Mouse (Mus musculus): ENCODE measurements around the gene Cfd. TPM values are rescaled to one million over a fixed set of nuclear protein-coding genes. Genes with fewer than 3 reads are reported as not detected.

The Cfd gene
- polyA plus RNA-seq (2012; rRNA removed) = 48.6 and 122 TPM in 2 replicates

- H3K27me3 ChIP-seq (ENCODE audit: control insufficient read depth, insufficient read depth, low read length) = no peaks in the 10 kb centered on the region
- H3K27ac ChIP-seq (ENCODE audit: insufficient read depth, low read depth, low read length) = no peak within 1 kb of the TSS
- H3K4me1 ChIP-seq (ENCODE audit: control insufficient read depth, insufficient read depth, insufficient read length, low read length) = no peaks in the 10 kb centered on the region
- peaks cover 4% of the 10 kb centered on the region; the same call in 1 of the 2 replicates for H3K36me3 ChIP-seq (ENCODE audit: control insufficient read depth, insufficient read depth, low read length)
- 48% methylated on average over 5 of the region's 5 CpGs for WGBS
- TF ChIP-seq CTCF (IDR thresholded peaks at IDR 0.05; ENCODE audit: extremely low read depth, insufficient read length, insufficient replicate concordance, low read depth, low read length) (no peak), POLR2A (IDR thresholded peaks at IDR 0.05; ENCODE audit: low read depth, low read length) (no peak)
- H3K4me3 ChIP-seq (ENCODE audit: low read depth, low read length) = no peak within 1 kb of the TSS
Measured at GRCm38 (mm10) chr10:79890670-79891069, at the start of gene Cfd. Gene Cfd (plus strand): TSS chr10:79890853.

- 79% methylated on average over 3 of the region's 3 CpGs for WGBS
- Histone ChIP-seq H3K27me3 (ENCODE audit: control insufficient read depth, insufficient read depth, low read length) (no peaks in the 10 kb centered on the region), H3K4me1 (ENCODE audit: control insufficient read depth, insufficient read depth, insufficient read length, low read length) (peaks cover 12% of the 10 kb centered on the region; the same call in 1 of the 2 replicates), H3K36me3 (ENCODE audit: control insufficient read depth, insufficient read depth, low read length) (no peaks in the 10 kb centered on the region), H3K4me3 (ENCODE audit: low read depth, low read length) (no peak overlapping the region), H3K27ac (ENCODE audit: insufficient read depth, low read depth, low read length) (no peak overlapping the region)
- TF ChIP-seq CTCF (IDR thresholded peaks at IDR 0.05; ENCODE audit: extremely low read depth, insufficient read length, insufficient replicate concordance, low read depth, low read length) (no peak), POLR2A (IDR thresholded peaks at IDR 0.05; ENCODE audit: low read depth, low read length) (no peak)
Measured at GRCm38 (mm10) chr10:79842322-79842721, 48.3 kb upstream of the Cfd start.

- Histone ChIP-seq H3K4me3 (ENCODE audit: low read depth, low read length) (no peak overlapping the region), H3K27ac (ENCODE audit: insufficient read depth, low read depth, low read length) (no peak overlapping the region), H3K36me3 (ENCODE audit: control insufficient read depth, insufficient read depth, low read length) (no peaks in the 10 kb centered on the region), H3K27me3 (ENCODE audit: control insufficient read depth, insufficient read depth, low read length) (no peaks in the 10 kb centered on the region), H3K4me1 (ENCODE audit: control insufficient read depth, insufficient read depth, insufficient read length, low read length) (peaks cover 12% of the 10 kb centered on the region; the same call in 1 of the 2 replicates)
- TF ChIP-seq CTCF (IDR thresholded peaks at IDR 0.05; ENCODE audit: extremely low read depth, insufficient read length, insufficient replicate concordance, low read depth, low read length) (no peak), POLR2A (IDR thresholded peaks at IDR 0.05; ENCODE audit: low read depth, low read length) (no peak)
- 44% methylated on average over 6 of the region's 6 CpGs for WGBS
Measured at GRCm38 (mm10) chr10:79843476-79843875, 47.2 kb upstream of the Cfd start.

- TF ChIP-seq CTCF (IDR thresholded peaks at IDR 0.05; ENCODE audit: extremely low read depth, insufficient read length, insufficient replicate concordance, low read depth, low read length) (no peak), POLR2A (IDR thresholded peaks at IDR 0.05; ENCODE audit: low read depth, low read length) (no peak)
- Histone ChIP-seq H3K27ac (ENCODE audit: insufficient read depth, low read depth, low read length) (no peak overlapping the region), H3K27me3 (ENCODE audit: control insufficient read depth, insufficient read depth, low read length) (no peaks in the 10 kb centered on the region), H3K36me3 (ENCODE audit: control insufficient read depth, insufficient read depth, low read length) (no peaks in the 10 kb centered on the region), H3K4me3 (ENCODE audit: low read depth, low read length) (no peak overlapping the region), H3K4me1 (ENCODE audit: control insufficient read depth, insufficient read depth, insufficient read length, low read length) (peaks cover 17% of the 10 kb centered on the region)
- 82% methylated on average over 5 of the region's 5 CpGs for WGBS
Measured at GRCm38 (mm10) chr10:79846553-79846952, 44.1 kb upstream of the Cfd start.

- no peak overlapping the region for H3K27ac ChIP-seq (ENCODE audit: insufficient read depth, low read depth, low read length)
- TF ChIP-seq POLR2A (IDR thresholded peaks at IDR 0.05; ENCODE audit: low read depth, low read length) = no peak
- no peak for TF ChIP-seq CTCF (IDR thresholded peaks at IDR 0.05; ENCODE audit: extremely low read depth, insufficient read length, insufficient replicate concordance, low read depth, low read length)
- WGBS = 70% methylated on average over 8 of the region's 8 CpGs
Measured at GRCm38 (mm10) chr10:79849941-79850628, 40.6 kb upstream of the Cfd start.

GRCm38 (mm10) chr10:79851653-79852052 is 39.0 kb upstream of the Cfd start:
- Histone ChIP-seq H3K27ac (ENCODE audit: insufficient read depth, low read depth, low read length) (peak overlapping the region; percentile 99), H3K4me1 (ENCODE audit: control insufficient read depth, insufficient read depth, insufficient read length, low read length) (peaks cover 28% of the 10 kb centered on the region), H3K27me3 (ENCODE audit: control insufficient read depth, insufficient read depth, low read length) (no peaks in the 10 kb centered on the region), H3K4me3 (ENCODE audit: low read depth, low read length) (no peak overlapping the region), H3K36me3 (ENCODE audit: control insufficient read depth, insufficient read depth, low read length) (peaks cover 5% of the 10 kb centered on the region; the same call in 1 of the 2 replicates)
- WGBS = 46% methylated on average over 3 of the region's 3 CpGs
- TF ChIP-seq POLR2A (IDR thresholded peaks at IDR 0.05; ENCODE audit: low read depth, low read length) = no peak
- TF ChIP-seq CTCF (IDR thresholded peaks at IDR 0.05; ENCODE audit: extremely low read depth, insufficient read length, insufficient replicate concordance, low read depth, low read length) = no peak

More at GRCm38 (mm10) chr10:79849941-79850628, 40.6 kb upstream of the Cfd start:
- Histone ChIP-seq H3K36me3 (ENCODE audit: control insufficient read depth, insufficient read depth, low read length) (no peaks in the 10 kb centered on the region), H3K4me3 (ENCODE audit: low read depth, low read length) (no peak overlapping the region), H3K27me3 (ENCODE audit: control insufficient read depth, insufficient read depth, low read length) (no peaks in the 10 kb centered on the region), H3K4me1 (ENCODE audit: control insufficient read depth, insufficient read depth, insufficient read length, low read length) (peaks cover 24% of the 10 kb centered on the region)

- Histone ChIP-seq H3K27me3 (ENCODE audit: control insufficient read depth, insufficient read depth, low read length) (no peaks in the 10 kb centered on the region), H3K36me3 (ENCODE audit: control insufficient read depth, insufficient read depth, low read length) (peaks cover 10% of the 10 kb centered on the region), H3K4me3 (ENCODE audit: low read depth, low read length) (0 out of 2 replicates have a peak overlapping the region, but pooled peaks have one; percentile 65), H3K4me1 (ENCODE audit: control insufficient read depth, insufficient read depth, insufficient read length, low read length) (peaks cover 34% of the 10 kb centered on the region), H3K27ac (ENCODE audit: insufficient read depth, low read depth, low read length) (peak overlapping the region; percentile 99)
- WGBS = 21% methylated on average over 9 of the region's 9 CpGs
- TF ChIP-seq CTCF (IDR thresholded peaks at IDR 0.05; ENCODE audit: extremely low read depth, insufficient read length, insufficient replicate concordance, low read depth, low read length) (no peak), POLR2A (IDR thresholded peaks at IDR 0.05; ENCODE audit: low read depth, low read length) (no peak; the same call in 1 of the 2 replicates)
Measured at GRCm38 (mm10) chr10:79852107-79852789, 38.4 kb upstream of the Cfd start.

Measured in small intestine, adult 2 months (tissue).